Mouse (Mus musculus): Measurements from ENCODE around the gene Cacna1a. TPM values are rescaled to one million over a fixed set of nuclear protein-coding genes. Genes with fewer than 3 reads are reported as not detected.

The Cacna1a gene
- polyA plus RNA-seq, 1 experiment from 2014 or later = 13.8 TPM

DNA sequence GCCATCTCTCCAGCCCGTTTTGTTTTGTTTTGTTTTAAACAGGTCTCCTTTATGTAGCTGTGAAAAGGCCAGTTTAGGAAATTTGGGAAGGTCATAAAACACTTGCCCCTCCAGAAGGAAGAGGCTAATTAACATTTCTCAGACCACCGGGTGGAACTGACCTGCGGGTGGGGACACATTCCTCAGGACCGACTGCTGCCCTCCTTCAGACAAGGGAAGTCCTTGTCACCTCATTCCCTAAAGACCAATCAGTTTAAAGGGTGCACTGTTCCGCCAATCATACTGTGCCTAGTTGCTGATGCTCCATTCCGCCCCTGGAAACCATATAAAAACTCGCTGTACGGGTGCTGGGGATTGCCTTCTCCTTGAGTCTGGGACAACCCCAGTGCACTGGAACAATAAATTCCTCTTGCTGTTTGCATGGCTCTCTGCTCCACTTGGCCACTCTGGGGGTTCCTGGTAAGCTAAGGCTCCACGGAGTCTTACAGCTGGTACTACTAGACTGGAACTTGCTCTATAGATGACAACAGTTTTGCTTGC is 264.9 kb downstream of the Cacna1a start:
- Histone ChIP-seq H3K36me3 (ENCODE audit: control insufficient read depth, insufficient read depth, low read length) (no peaks in the 10 kb centered on the region), H3K9me3 (ENCODE audit: control insufficient read depth, low read length) (no peaks in the 10 kb centered on the region), H3K4me1 (ENCODE audit: control insufficient read depth, insufficient read depth, low read length) (peaks cover 20% of the 10 kb centered on the region), H3K27ac (replicated peaks; ENCODE audit: low read depth, low read length) (no peak overlapping the region), H3K9ac (replicated peaks; ENCODE audit: low read length) (no peak overlapping the region), H3K4me3 (replicated peaks; ENCODE audit: low read depth, low read length) (no peak overlapping the region), H3K27me3 (ENCODE audit: control insufficient read depth, insufficient read depth, low read length) (no peaks in the 10 kb centered on the region), H3K4me2 (ENCODE audit: low read length) (no peak overlapping the region)
- WGBS = 78% methylated on average over 9 of the region's 9 CpGs
- DNase-seq (no peak), ATAC-seq (ENCODE audit: low FRiP score, low TSS enrichment) (no peak)

DNA sequence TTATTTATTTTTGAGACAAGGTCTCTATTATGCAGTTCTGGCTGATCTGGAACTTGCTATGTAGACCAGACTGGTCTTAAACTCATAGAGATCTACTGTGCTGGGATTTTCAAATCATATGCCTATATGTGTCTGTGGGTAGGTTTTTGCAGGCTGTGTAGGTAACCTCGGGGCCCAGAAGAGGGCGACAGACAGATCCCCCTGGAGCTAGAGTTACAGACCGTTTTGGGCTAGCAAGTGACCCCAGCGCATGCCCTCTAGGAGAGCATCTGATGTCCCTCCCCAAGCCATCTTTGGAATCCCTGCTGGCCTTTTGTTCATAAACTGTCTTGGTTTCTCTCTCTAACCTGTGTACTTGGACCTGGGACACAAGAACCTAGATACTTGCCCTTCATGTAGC is 266.4 kb downstream of the Cacna1a start:
- DNase-seq = no peak
- no peaks in the 10 kb centered on the region for H3K36me3 ChIP-seq (ENCODE audit: control insufficient read depth, insufficient read depth, low read length)
- peaks cover 21% of the 10 kb centered on the region for H3K4me1 ChIP-seq (ENCODE audit: control insufficient read depth, insufficient read depth, low read length)
- no peaks in the 10 kb centered on the region for H3K27me3 ChIP-seq (ENCODE audit: control insufficient read depth, insufficient read depth, low read length)
- H3K9me3 ChIP-seq (ENCODE audit: control insufficient read depth, low read length) = no peaks in the 10 kb centered on the region
- no peak overlapping the region for H3K9ac ChIP-seq (replicated peaks; ENCODE audit: low read length)
- no peak overlapping the region for H3K4me3 ChIP-seq (replicated peaks; ENCODE audit: low read depth, low read length)
- WGBS = 34% methylated on average over 4 of the region's 4 CpGs
- ATAC-seq (ENCODE audit: low FRiP score, low TSS enrichment) = no peak
- H3K27ac ChIP-seq (replicated peaks; ENCODE audit: low read depth, low read length) = peak overlapping the region; percentile 63; the same call in 1 of the 2 replicates
- H3K4me2 ChIP-seq (ENCODE audit: low read length) = no peak overlapping the region

DNA sequence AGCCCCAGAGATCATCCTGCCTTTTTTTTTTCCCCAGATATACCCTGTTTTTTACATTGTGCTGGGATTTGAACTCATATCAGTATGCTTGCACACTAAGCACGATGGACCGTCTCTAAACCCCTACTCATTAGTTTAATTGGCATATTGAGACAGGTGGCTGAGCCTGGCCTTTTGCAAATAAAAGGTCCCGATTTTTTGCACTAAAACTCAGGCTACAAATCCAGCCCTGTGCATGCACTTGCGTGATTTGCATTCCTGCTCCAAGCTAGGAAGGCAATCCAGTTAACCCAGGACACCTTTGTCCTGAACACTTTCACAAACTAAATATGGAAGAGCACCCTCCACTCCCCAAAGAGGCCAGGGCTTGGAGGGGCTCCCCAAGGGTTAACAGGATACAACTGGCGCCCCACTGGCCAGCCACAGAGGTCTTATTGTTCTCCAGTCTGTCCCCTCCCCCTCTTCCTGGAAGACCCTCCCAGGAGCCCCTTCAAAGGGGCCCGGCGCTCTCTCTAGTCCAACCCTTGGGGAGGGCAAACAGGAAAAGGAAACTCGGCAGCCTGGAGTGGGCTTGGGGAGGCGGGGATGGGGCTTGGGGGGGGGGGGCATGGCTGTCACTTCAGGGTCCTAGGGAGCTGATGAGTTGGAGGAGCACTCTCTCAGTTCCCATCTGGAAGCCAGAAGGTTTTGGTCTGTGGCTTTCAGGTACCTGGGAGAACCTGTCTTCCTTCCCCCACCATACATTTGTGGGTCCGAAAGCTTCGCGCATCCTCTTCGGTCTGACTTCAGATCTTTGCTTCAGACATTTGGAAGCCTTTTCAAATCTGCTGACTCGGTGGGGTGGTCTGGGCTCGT is 267.3 kb downstream of the Cacna1a start:
- Histone ChIP-seq H3K9me3 (ENCODE audit: control insufficient read depth, low read length) (no peaks in the 10 kb centered on the region), H3K27me3 (ENCODE audit: control insufficient read depth, insufficient read depth, low read length) (no peaks in the 10 kb centered on the region), H3K36me3 (ENCODE audit: control insufficient read depth, insufficient read depth, low read length) (no peaks in the 10 kb centered on the region), H3K9ac (replicated peaks; ENCODE audit: low read length) (peak overlapping the region; percentile 39; the same call in 1 of the 2 replicates), H3K4me3 (replicated peaks; ENCODE audit: low read depth, low read length) (peak overlapping the region; percentile 22), H3K4me2 (ENCODE audit: low read length) (peak overlapping the region; percentile 49), H3K4me1 (ENCODE audit: control insufficient read depth, insufficient read depth, low read length) (peaks cover 27% of the 10 kb centered on the region), H3K27ac (replicated peaks; ENCODE audit: low read depth, low read length) (peak overlapping the region; percentile 63)
- ATAC-seq (ENCODE audit: low FRiP score, low TSS enrichment) (peak; percentile 84), DNase-seq (peak; percentile 75)
- WGBS = 1% methylated on average over 15 of the region's 15 CpGs

DNA sequence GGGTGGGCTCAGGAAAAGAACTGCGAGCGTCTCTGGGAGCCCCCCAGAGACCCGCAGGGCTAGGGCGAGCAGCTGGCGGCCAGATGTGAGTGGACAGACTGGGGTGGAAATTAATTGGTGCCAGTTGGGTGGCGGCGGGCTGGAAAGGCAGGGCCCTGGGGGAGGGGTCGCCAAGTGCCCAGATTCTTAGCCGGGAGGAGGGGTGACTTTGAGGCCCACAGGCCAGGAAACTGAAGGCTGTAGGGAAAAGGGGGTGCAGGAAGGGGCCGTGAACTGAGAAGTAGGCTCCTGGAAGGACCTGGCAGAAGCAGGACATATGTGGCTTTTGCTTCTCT is 267.9 kb downstream of the Cacna1a start:
- Histone ChIP-seq H3K27ac (replicated peaks; ENCODE audit: low read depth, low read length) (peak overlapping the region; percentile 63), H3K4me2 (ENCODE audit: low read length) (peak overlapping the region; percentile 49), H3K36me3 (ENCODE audit: control insufficient read depth, insufficient read depth, low read length) (no peaks in the 10 kb centered on the region), H3K9me3 (ENCODE audit: control insufficient read depth, low read length) (no peaks in the 10 kb centered on the region), H3K4me1 (ENCODE audit: control insufficient read depth, insufficient read depth, low read length) (peaks cover 31% of the 10 kb centered on the region), H3K9ac (replicated peaks; ENCODE audit: low read length) (peak overlapping the region; percentile 39; the same call in 1 of the 2 replicates), H3K4me3 (replicated peaks; ENCODE audit: low read depth, low read length) (peak overlapping the region; percentile 22), H3K27me3 (ENCODE audit: control insufficient read depth, insufficient read depth, low read length) (no peaks in the 10 kb centered on the region)
- no peak for ATAC-seq (ENCODE audit: low FRiP score, low TSS enrichment)
- WGBS = under 1% methylated on average over 10 of the region's 10 CpGs
- peak; percentile 47 for DNase-seq

DNA sequence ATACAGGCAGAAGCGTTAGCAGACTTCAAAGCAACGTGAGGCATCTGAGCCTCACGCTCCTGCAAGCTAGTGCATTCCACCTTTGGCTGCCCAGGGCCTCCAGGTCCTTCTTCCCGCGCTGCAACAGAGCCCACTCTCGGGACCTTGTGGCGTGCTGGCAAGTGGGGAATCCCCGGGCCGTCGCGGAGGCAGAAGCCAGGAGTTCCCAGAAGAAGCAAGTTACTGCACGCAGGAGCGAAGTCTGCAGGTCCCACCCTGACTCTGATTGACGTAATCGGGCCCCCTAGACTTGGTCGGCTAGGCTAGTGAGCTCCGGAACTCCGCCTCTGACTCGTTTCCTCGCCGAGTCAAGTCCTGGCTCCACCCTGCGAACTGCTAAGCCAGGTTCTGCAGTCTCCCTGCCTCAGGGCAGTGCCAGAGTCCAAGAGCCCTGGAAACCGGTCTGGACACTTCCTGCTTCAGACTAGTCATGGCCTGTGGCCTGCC is 268.4 kb downstream of the Cacna1a start:
- Histone ChIP-seq H3K9ac (replicated peaks; ENCODE audit: low read length) (peak overlapping the region; percentile 39; the same call in 1 of the 2 replicates), H3K27me3 (ENCODE audit: control insufficient read depth, insufficient read depth, low read length) (no peaks in the 10 kb centered on the region), H3K4me3 (replicated peaks; ENCODE audit: low read depth, low read length) (peak overlapping the region; percentile 22; the same call in 1 of the 2 replicates), H3K36me3 (ENCODE audit: control insufficient read depth, insufficient read depth, low read length) (no peaks in the 10 kb centered on the region), H3K4me1 (ENCODE audit: control insufficient read depth, insufficient read depth, low read length) (peaks cover 37% of the 10 kb centered on the region), H3K27ac (replicated peaks; ENCODE audit: low read depth, low read length) (peak overlapping the region; percentile 63), H3K9me3 (ENCODE audit: control insufficient read depth, low read length) (no peaks in the 10 kb centered on the region), H3K4me2 (ENCODE audit: low read length) (peak overlapping the region; percentile 49)
- ATAC-seq (ENCODE audit: low FRiP score, low TSS enrichment) (no peak), DNase-seq (peak; percentile 47)
- WGBS = 4% methylated on average over 23 of the region's 23 CpGs

DNA sequence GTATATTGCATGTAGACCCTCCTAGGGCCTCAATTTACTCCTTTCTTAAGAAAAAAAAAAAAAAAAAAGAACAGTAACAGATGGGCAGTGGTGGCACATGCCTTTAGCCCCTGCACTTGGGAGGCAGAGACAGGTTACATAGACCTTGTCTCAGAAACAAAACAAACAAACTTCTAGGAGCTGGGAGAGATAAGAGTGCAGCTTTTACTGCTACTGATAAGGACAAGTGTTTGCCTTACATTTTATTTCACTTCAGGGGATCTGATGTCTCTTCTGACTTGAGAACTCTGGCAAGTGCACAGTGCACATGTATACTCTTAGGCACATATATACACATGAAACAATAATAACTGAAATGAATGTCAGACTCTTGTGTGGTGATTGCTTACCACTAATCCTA is 269.0 kb downstream of the Cacna1a start:
- Histone ChIP-seq H3K4me2 (ENCODE audit: low read length) (peak overlapping the region; percentile 49), H3K36me3 (ENCODE audit: control insufficient read depth, insufficient read depth, low read length) (no peaks in the 10 kb centered on the region), H3K27ac (replicated peaks; ENCODE audit: low read depth, low read length) (no peak overlapping the region), H3K27me3 (ENCODE audit: control insufficient read depth, insufficient read depth, low read length) (no peaks in the 10 kb centered on the region), H3K4me3 (replicated peaks; ENCODE audit: low read depth, low read length) (no peak overlapping the region), H3K4me1 (ENCODE audit: control insufficient read depth, insufficient read depth, low read length) (peaks cover 41% of the 10 kb centered on the region), H3K9me3 (ENCODE audit: control insufficient read depth, low read length) (no peaks in the 10 kb centered on the region), H3K9ac (replicated peaks; ENCODE audit: low read length) (no peak overlapping the region)
- ATAC-seq (ENCODE audit: low FRiP score, low TSS enrichment) = no peak
- no peak for DNase-seq

DNA sequence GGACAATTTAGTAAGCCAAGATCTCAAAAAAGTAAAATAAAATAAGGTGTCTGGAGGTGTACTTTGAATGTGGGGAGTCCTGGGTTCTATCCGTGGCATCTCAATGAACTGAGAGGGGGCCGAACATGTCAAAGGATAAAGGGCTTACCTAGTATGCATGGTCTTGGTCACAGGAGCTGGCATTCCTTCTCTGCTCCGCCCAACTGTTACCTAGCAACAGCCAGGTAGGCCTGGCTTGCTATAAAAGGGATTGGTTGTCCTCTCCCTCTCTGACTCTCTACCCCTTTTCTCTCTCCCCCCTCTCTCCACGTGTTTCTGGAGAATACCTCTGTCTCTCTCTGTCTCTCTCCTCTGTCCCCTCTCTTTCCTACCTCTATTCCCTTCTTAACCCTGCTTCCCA is 269.4 kb downstream of the Cacna1a start:
- DNase-seq (no peak), ATAC-seq (ENCODE audit: low FRiP score, low TSS enrichment) (no peak)
- no peaks in the 10 kb centered on the region for H3K36me3 ChIP-seq (ENCODE audit: control insufficient read depth, insufficient read depth, low read length)
- no peaks in the 10 kb centered on the region for H3K27me3 ChIP-seq (ENCODE audit: control insufficient read depth, insufficient read depth, low read length)
- WGBS = 40% methylated on average over 4 of the region's 4 CpGs
- H3K27ac ChIP-seq (replicated peaks; ENCODE audit: low read depth, low read length) = no peak overlapping the region
- H3K4me2 ChIP-seq (ENCODE audit: low read length) = no peak overlapping the region
- H3K9me3 ChIP-seq (ENCODE audit: control insufficient read depth, low read length) = no peaks in the 10 kb centered on the region
- H3K4me3 ChIP-seq (replicated peaks; ENCODE audit: low read depth, low read length) = no peak overlapping the region
- H3K4me1 ChIP-seq (ENCODE audit: control insufficient read depth, insufficient read depth, low read length) = peaks cover 41% of the 10 kb centered on the region
- no peak overlapping the region for H3K9ac ChIP-seq (replicated peaks; ENCODE audit: low read length)

DNA sequence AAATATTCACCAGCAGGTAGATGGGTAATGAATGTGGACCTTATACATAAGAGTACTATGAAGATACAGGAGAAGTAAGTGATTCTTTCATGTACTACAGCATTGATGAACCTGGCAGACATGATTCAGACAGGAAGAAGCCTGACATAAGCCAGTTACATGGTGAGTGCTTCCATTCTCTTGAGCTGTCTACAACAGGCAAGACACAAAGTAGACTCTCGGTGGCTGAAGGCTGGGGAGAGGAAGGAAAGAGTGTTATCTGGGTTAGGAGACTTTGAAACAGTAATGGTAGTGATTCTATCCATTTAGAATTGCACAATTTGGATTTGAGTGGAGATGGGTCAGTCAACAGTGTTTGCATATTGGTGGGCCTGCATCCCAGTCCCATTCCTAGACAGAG is 270.7 kb downstream of the Cacna1a start:
- ATAC-seq (ENCODE audit: low FRiP score, low TSS enrichment) (no peak), DNase-seq (no peak)
- no peaks in the 10 kb centered on the region for H3K9me3 ChIP-seq (ENCODE audit: control insufficient read depth, low read length)
- no peak overlapping the region for H3K4me2 ChIP-seq (ENCODE audit: low read length)
- no peaks in the 10 kb centered on the region for H3K27me3 ChIP-seq (ENCODE audit: control insufficient read depth, insufficient read depth, low read length)
- WGBS = 28% methylated on average over 1 of the region's 1 CpGs
- no peak overlapping the region for H3K9ac ChIP-seq (replicated peaks; ENCODE audit: low read length)
- peaks cover 45% of the 10 kb centered on the region for H3K4me1 ChIP-seq (ENCODE audit: control insufficient read depth, insufficient read depth, low read length)
- no peak overlapping the region for H3K27ac ChIP-seq (replicated peaks; ENCODE audit: low read depth, low read length)
- H3K4me3 ChIP-seq (replicated peaks; ENCODE audit: low read depth, low read length) = no peak overlapping the region
- no peaks in the 10 kb centered on the region for H3K36me3 ChIP-seq (ENCODE audit: control insufficient read depth, insufficient read depth, low read length)

Measured in midbrain, embryonic 14.5 days (tissue).